Mouse (Mus musculus) cerebellum, postnatal 10 days (tissue): ENCODE data around the gene Rpf1.

Experiments
- DNase-seq, 2 experiments: peaks; one replicate each; pipeline ENCODE4 v3.0.0; 2021; ENCODE audit warnings: mixed read lengths in 2 of 2

Gene Rpf1

GRCm38 (mm10) chr3:146520798-146521651 lies at the start of gene Rpf1:
TSS of gene Rpf1 (minus strand) at chr3:146521429.
- DNase-seq, result peak; percentile 93 to 94

DNA sequence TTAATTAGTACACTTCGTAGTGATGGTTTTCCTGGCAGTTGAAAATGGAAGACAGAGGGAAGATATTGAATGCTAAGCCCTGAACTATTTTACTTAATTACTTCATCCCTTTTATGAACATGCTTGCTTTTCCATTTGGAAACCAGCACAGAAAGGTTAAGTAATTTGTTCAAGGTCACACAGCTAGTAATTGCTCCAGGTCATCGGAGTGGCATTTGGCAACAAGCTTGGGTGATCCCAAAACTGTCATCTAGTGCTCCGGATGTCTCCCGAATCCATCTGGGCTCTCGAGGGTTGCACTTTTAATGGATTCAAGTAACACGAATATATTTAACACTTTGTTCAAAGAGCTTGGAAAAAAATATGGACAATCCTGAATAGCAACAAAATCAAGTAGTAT lies 49.7 kb upstream of the Rpf1 start:
- DNase-seq, result no peak

DNA sequence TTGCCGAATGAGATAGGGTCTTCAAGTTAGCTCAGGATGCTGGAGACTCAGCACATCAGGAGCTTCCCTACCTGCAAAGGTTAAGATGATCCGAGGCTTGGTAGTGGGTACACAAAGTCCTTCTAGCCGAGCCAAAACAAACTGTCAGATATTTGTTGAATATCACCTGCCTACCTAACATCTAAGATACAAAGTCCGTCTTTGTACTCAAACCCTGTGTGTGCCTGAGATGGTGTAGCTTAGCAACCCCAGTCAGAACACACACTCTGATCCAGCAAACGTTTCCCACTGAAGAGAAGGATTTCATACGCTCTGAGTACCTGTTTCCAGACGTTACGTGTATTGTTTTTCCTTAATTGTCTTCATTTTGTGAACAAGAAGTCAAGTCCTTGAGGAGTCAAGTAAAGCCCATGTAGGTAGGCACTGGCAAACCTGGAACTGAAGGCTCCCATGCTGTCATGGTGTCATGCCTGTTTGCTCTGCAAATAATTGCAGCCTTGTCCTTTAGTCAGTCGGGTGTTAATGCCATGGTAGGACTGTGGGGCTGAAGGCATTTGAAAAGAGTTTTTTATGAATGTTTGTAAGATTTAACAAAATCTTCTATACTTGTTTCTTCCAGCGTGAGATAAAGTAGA lies 49.0 kb upstream of the Rpf1 start, which contains the start of gene Uox:
Gene Uox, plus strand, starts transcription at position 279 of the 635 bp plus-strand sequence.
- no peak for DNase-seq

DNA sequence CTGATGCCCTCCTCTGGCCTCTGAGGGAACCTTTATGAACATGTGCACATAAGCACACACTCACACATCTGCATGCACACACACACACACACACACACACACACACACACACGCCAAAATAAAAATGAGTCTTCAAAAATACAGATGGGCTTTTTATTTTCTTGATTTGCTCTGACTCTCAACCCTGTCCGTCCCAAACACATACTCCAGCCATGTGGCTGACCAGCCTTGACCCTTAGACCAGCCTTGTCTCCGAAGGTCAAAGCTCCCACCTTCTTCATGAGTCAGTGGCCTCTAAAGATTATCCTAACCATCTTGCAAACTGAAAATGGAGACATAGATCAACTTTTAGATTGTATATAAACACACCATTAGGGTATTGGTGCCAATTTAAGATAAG lies 48.4 kb upstream of the Rpf1 start:
- no peak for DNase-seq

GRCm38 (mm10) chr3:146567884-146568530 lies 46.8 kb upstream of the Rpf1 start:
- DNase-seq, result no peak

DNA sequence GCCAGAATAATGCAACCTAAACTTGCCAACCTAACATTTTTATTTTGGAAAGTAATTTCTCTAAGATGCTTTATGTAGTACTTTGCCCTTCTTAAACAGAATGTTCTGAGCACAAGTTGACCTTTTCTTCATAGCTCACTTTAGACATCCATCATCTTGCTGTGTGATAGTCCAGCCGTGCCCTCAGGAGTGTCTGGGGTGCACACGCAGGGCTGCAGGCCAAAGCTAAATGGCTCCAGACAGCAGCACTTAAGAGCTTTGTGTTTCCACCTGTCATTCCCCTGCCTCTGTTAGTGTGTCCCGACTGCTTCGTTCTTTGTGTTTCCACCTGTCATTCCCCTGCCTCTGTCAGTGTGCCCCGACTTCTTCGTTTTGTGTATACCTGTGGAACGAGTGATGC lies 46.1 kb upstream of the Rpf1 start:
- no peak for DNase-seq

GRCm38 (mm10) chr3:146565065-146565411 lies 43.8 kb upstream of the Rpf1 start:
- no peak for DNase-seq

- peak; percentile 88 to 92 for DNase-seq
These were observed 43.2 kb upstream of the Rpf1 start for GRCm38 (mm10) chr3:146564268-146565064.

GRCm38 (mm10) chr3:146562936-146563335 lies 41.7 kb upstream of the Rpf1 start:
- no peak for DNase-seq

DNA sequence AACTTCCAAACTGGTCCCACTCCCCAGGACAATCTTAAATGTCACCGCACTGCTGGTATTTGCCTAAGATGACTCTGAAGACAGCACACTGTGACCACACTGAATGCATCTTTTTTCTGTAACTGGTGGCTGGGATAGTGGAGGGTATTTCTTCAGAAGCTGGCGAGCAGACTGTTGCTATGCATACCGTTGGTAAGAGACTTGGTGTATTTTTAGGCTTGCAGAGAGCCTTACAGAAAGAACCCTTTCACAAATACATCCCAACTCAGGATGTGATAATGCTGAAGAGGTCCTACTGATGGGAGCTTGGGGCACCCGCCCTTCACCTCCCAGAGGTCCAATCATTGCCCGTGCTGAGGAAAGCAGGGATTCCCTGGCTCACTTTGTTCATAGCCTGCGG lies 36.3 kb upstream of the Rpf1 start:
- DNase-seq, result no peak

DNA sequence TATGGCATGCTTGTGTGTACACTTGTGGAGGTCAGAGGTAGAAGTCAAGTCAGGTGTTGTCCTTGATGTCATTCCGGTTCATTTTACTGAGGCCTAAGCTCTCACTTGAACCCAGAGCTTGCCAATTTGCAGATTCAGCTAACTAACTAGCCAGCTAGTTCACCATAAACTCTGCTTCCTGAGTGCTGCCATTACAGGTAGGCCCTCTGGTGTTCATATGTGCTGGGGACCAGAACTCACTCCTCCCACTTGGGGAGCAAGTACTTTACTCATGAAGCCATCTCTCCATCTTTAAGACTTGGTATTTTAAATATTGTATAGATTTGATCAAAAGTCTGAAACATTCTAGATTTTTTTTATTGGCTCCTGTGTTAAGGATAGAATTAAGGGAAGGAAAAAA lies 35.3 kb upstream of the Rpf1 start:
- DNase-seq, result no peak

GRCm38 (mm10) chr3:146554816-146555215 lies 33.6 kb upstream of the Rpf1 start:
- DNase-seq, result peak in 1 of 2 experiments; percentile 13

DNA sequence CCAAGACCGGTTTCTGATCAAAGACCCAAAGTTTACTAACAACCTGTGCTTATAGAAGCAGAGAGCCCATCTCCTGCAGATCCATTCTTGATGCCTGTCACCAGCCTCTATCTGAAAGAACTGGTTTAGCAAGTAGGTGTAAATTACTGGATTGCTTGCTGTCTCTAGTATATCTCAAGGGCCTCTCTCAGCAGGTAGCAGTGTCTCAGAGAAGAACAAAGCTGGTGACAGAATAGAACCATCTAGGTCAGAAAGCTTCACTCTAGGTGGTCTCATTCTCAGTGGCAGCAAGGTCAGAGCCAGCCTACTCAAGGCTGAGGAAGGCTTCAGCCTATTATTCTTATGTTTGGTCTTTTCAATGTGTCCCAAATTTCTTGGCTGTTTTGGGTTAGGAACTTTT lies 22.4 kb upstream of the Rpf1 start:
- DNase-seq, result no peak

DNA sequence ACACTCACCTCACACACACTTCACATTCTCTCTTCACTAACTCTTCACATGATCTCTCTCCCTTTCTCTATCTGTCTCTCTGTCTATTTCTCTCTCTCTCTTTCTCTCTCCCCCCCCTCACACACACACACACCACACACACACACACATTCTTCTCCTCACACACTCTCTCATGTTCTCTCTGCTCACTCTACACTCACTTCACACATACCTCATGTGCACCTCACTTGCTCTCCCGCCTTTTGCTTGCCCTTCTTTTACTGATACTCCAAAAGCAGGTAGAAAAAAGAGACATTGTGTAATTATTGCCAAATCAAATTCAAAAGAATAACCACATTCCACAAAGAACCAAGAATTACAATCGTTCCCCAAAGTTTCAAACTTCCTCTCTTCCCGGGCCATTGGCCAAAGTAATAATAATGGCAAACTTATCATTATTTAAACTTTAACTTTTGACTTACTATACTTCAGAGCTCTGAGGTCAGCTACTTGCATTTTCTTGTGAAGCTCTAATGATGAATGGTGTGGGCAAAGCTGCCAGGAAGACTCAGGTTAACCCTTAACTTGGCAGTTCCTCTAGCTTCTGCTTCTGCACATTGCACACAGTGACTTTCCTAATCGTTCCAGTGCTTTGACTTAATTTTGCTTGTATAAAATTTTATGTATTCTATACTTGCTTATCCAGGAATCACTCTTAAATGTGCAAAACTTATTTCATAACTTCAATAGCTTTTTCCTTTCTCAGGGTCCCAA lies 19.5 kb upstream of the Rpf1 start:
- DNase-seq, result no peak

DNA sequence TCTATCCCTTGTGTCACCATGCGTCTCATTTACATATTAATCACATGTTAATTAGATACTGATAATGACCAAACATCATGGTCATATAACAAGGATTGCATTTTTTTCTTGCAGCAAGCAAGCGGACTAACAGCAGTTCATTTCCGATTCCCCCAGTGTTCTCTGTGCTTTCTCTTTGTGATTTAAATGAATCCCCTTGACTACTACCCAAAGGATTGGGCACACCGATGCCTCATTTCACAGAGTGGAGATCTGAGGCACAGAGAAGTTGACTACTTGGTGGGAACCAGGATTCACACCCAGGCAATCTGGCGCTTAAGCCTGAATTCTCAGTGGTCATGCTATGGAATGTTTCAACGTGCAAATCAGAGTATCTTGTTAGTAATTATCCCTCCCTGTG lies 13.8 kb upstream of the Rpf1 start:
- DNase-seq, result no peak

GRCm38 (mm10) chr3:146528335-146528734 lies 7.1 kb upstream of the Rpf1 start:
- no peak for DNase-seq

DNA sequence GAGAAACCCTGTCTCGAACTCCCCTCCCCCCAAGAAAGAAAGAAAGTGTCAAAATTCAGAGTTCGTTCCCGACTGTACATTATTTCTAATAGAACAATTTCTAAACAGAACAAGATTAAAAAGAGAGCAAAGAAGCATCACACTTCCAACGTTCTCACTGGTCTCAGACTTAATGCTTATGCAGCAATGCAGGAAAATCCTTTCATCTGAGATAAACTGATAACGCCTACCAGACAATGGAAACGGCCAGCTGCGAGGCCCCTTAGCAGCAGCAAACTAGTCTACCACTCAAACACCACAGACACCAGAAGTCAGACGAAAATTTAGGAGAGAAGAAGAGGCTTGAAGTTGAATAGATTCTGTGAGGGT lies 407 bp upstream of the Rpf1 start:
- no peak for DNase-seq

DNA sequence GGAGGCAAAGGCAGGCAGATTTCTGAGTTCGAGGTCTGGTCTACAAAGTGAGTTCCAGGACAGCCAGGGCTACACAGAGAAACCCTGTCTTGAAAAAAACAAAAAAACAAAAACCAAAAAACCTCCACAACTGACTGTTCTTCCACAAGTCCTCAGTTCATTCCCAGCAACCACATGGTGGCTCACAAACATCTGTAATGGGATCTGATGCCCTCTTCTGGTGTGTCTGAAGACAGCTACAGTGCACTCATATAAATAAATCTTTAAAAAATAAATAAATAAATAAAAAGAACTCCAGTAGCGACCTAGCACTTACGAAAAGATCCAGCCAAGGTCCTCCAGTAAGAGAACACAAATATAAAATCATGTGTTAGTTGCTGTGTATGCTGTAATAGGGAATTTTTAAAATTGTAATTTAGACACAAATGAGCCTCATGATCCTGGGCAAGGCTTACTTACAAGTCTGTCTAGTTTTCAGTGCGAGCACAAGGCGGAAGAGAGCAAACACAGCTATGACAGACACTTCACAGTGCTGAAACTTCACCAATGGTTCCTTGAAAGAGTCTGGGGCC lies 917 bp downstream of the Rpf1 start:
- no peak for DNase-seq

GRCm38 (mm10) chr3:146506711-146507110 lies 14.5 kb downstream of the Rpf1 start:
- no peak for DNase-seq

- DNase-seq, result no peak
These were observed 19.6 kb downstream of the Rpf1 start for GRCm38 (mm10) chr3:146501601-146502123.

DNA sequence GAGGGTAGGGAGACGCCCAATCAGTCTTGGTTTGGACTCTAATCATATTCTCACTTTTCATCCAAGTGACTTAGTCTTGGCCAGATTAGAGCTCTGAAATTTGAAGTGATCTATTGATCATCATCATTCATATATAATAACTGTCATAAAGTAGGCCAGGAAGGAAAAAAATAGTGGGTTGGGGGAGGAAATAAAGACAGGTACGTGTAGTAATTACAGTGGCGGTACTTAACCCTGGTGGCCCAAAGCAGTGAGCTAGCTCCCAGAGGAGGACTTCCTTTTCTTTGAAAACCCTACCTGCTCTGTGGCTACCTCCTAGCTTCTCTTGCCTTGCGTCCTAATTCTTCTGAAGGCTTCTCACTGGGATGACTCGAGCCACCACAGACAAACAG lies 20.4 kb downstream of the Rpf1 start:
- DNase-seq, result no peak
